Mouse (Mus musculus) heart, postnatal 14 days (tissue): ENCODE measurements around the gene Rnaseh2a. TPM values are rescaled to one million over a fixed set of nuclear protein-coding genes. Genes with fewer than 3 reads are reported as not detected.

ENCODE experiments used
- DNase-seq, 2 experiments: peaks; one replicate each; pipeline ENCODE4 v3.0.0; 2021 to 2022
- intact Hi-C: fragments of 180-260 bp; cut with DNase I; formaldehyde crosslinking; loops from one replicate; pipeline ENCODE4 v1.15.1; 2025
- total RNA-seq, 2 experiments: library from RNA; stranded (reverse); gene quantifications; 2 replicates each; pipeline ENCODE4 v1.2.3; 2021

The Rnaseh2a gene
- total RNA-seq, 2 experiments from 2014 or later = 39.7 to 50.7 TPM

DNA sequence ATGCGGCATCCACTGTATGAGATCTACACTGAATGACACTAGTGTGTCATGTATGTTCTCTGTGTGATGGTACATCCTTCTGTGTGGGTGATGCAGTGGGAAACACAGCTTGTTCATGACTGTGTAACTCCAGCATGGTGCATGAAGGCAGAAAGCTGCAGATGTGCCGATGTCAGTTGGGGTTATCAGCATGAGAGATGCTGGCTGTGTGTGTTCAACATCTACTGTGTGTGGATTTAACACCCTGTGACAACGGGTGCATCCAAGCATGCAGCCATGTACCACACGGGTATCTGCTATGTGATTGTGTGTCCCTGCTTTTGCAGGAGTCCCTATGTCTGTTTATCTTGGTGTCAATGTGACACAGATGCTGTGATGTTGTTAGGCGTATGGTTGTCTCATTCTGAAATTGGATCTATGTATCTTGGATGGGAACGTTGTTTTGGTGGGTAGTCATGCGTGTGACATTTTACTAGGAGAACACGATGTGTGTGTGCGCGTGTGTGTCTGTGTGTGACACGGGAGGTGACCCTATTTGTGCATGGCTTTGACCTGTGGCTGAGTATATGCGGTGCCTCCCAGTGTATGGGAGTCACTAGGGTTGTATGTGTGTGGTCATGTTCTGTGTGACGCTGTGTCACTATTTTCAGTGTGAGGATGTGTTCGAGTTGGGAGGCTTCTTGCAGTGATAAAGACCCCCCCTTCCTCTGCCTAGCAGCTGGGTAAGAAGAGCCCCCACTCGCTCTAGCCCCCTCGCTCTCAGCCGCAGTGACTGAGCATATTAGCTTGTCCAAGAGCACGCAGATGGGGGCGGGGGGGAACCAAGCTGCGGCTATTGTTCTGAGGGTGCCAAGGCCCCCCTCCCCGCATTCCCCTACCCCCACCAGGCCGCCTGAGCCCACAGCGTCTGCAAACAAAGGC lies 33.3 kb downstream of the Rnaseh2a start:
- intact Hi-C loops = no loop called here
- DNase-seq = no peak

- intact Hi-C loops = no loop called here
- DNase-seq = no peak
Measured at GRCm38 (mm10) chr8:84935489-84935888, 34.1 kb downstream of the Rnaseh2a start.

- intact Hi-C loops = no loop called here
- DNase-seq = no peak
Measured at GRCm38 (mm10) chr8:84934860-84935259, 34.7 kb downstream of the Rnaseh2a start.

- intact Hi-C loops = no loop called here
- DNase-seq = no peak
Measured at GRCm38 (mm10) chr8:84933767-84934559, 35.6 kb downstream of the Rnaseh2a start.

DNA sequence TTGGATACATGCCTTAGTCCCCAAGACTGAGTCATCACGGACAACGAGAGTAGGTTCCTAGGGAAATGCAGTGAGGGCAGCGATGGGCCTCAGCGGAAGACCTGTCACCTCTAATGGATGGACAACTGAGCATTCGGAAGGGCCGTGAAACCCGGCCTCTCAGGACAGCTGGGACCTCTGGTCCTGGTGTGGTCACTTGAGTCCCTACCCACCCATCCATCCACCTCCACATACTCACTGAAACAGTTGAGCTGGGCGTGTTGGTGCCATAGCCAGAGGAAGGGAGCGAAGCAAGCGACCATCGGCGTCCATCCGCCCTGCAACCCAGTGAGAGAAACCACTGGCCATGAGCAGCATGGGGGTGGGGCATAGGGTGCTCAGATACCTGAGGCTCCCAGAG lies 39.0 kb downstream of the Rnaseh2a start:
- intact Hi-C loops = no loop called here
- DNase-seq = no peak

DNA sequence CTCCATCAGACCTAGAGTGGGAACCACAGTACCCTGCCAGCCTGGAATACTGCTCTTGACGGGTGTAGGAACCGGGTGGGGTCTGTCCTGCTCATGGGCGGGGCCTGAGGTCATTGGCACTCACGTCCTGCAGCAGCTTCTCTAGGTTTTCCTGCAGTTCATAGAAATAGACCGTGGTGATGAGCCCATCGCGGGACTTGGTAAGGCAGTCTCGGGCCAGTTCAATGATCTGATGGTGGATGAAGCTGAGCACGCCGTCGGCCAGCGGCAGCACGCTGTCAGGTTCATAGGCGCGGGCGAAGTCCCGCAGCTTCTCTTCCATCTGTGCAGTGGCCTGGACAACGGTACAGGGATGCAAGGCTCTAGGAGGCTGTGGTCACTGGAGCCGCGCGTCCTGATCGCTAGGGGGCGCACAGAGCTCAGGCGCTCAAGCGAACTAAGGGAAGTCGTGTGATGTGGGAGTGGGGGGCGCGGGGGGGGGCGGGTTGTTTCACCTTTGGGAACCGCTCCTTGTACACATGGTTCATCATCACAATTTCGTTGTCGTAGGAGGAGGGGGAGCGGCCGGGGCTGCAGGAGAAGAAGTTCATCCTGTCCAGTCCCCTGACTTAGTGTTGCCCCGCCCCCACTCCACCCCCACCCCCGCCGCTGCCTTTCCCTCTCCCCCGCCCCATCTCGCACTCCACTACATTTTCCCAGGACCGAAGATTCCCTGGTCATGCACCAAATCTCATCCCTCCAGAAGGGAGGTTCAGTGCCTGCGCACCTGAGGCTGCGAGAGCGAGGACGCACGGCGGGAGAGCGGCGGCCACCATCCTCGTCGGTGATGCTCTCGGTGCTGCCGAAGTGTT lies 40.9 kb downstream of the Rnaseh2a start:
- DNase-seq = peak; percentile 72 to 81
- intact Hi-C loops = loop anchor here (2.0 kb wide), 2 partner anchors 28 to 70 kb away; no protein-coding TSS in a partner anchor

- intact Hi-C loops = no loop called here
- DNase-seq = no peak
Measured at GRCm38 (mm10) chr8:84927513-84927912, 42.1 kb downstream of the Rnaseh2a start.

- DNase-seq = no peak
- intact Hi-C loops = no loop called here
Measured at GRCm38 (mm10) chr8:84925557-84925956, 44.0 kb downstream of the Rnaseh2a start.

GRCm38 (mm10) chr8:84921596-84921995 lies 48.0 kb downstream of the Rnaseh2a start:
- DNase-seq = no peak
- intact Hi-C loops = no loop called here

DNA sequence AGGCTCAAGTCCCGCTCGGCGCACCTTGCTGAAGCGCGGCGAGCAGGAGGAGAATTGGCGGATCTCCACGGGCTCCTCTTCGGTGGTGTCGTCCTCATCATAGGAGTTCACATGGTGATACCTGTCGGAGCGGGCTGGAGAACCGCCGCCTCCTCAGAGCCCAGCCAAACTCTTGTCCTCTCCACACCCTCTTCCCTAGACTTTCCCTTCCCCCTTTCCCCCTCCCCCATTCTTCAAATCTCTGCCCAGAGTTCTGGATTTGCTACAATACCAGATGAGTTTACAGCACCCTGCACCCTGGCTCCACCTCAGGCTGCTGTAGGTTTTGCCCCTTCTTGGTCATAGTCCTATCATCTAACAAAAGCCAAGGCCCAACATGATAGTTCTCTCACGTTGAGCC lies 50.9 kb downstream of the Rnaseh2a start:
- no peak for DNase-seq
- intact Hi-C loops = no loop called here

DNA sequence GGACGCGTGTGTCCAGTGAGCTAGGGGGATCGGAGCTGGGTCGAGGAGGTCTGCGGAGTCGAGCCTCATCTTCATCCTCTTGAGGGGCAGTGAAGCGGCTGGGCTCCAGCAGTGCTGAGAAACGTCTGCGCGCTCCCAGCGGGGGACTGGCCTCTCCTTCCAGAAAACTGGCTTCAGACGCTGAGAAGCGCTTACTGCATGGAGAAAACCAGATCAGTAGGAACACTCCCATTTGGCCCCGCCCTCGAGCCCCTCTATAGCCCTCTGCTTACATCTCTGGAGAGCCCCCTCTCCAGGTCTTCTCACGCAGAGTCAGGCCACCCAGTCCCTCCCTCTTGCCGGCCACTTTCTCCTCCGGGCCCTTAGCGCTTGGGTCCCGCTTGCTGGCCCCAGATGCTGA lies 51.8 kb downstream of the Rnaseh2a start:
- no peak for DNase-seq
- intact Hi-C loops = no loop called here

DNA sequence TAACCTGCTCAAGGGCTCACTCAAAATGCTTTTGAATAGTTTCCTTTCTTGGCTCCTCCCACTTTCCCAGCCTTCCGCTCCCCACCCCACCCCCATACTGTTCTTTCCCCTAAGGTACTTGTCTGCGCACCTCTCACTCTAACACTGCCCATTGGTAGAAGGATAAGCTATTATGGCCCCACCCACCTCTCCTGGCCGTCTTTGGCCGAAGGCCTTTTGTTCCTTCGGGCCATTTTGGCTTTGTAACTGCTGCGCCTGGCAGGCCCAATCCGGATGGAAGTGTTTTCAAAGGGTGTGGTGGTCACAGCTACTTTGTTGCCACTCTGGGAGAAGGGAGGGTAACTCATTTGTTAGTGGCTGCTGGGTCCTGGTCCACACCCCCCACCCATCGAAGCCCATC lies 54.3 kb downstream of the Rnaseh2a start:
- intact Hi-C loops = no loop called here
- DNase-seq = no peak

- intact Hi-C loops = no loop called here
- DNase-seq = no peak
Measured at GRCm38 (mm10) chr8:84913960-84914359, 55.6 kb downstream of the Rnaseh2a start.

GRCm38 (mm10) chr8:84913502-84913900 lies 56.1 kb downstream of the Rnaseh2a start:
- DNase-seq = no peak
- intact Hi-C loops = no loop called here

GRCm38 (mm10) chr8:84912895-84913501 lies 56.6 kb downstream of the Rnaseh2a start:
- intact Hi-C loops = no loop called here
- peak; percentile 56 to 62 for DNase-seq

DNA sequence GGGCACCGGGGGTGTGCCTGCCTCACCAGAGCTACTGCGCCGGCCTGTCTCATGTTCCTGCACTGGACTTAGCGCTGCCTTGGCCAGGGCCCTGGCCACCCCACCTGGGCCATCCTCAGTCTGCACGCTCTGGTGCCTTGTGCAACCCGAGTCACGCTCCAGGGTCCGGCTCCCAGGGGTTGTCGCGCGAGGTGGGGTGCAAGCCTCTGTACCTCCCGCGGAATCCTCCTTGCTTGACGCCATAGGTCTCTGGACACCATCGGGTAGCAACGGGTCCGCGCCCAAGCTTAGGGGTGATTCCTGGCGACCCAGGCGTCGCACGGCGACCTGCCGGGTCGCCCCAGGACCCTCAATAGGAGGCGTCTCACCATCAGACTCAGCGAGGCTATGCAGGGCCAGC lies 57.2 kb downstream of the Rnaseh2a start:
- intact Hi-C loops = no loop called here
- DNase-seq = no peak

DNA sequence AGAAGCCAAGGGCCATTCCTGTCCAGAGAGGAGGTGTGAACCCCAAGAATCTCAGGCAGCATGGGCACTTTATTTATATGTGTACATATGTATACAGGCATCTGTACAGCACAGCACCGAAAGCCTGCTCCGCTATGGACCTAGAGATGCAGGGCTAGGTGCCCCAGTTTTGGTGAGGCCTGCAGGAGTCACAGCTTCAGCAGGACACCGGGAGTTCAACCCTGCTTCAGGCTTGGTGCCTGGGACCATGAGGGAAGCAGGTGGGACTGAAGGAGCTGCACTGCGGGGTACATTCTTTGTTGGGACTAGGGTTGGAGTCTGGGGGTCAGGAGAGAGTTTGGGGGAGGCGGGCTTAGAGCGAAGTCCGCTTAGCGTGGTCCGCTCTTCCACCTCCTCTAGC lies 57.7 kb downstream of the Rnaseh2a start:
- intact Hi-C loops = no loop called here
- no peak for DNase-seq

GRCm38 (mm10) chr8:84910551-84910950 lies 59.0 kb downstream of the Rnaseh2a start:
- intact Hi-C loops = no loop called here
- DNase-seq = no peak

DNA sequence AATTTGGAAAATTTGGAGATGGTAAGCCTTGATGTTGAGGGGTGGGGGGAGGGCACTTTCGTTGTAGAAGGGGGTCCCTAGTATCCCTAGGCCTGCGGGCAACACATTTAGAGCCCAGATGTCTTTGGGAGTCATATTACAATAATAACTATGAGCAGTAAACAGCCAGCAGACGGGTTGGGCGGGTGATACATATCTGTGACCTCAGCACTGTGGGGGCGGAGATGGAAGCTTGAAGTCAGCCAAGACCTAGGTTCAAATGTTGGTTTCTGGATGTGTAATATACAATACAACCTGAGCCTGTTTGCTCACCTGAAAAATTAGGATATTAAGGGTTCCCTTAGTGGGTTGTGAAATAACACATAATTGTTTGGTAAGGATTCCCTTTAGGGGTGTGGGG lies 59.6 kb downstream of the Rnaseh2a start:
- DNase-seq = no peak

GRCm38 (mm10) chr8:84909162-84909767 lies 60.3 kb downstream of the Rnaseh2a start:
- no peak for DNase-seq
- intact Hi-C loops = no loop called here

More for the DNA sequence above, 59.6 kb downstream of the Rnaseh2a start:
- intact Hi-C loops = no loop called here
